Mouse (Mus musculus) layer of hippocampus, adult 2 months (tissue): ENCODE measurements around the gene Itpr3. TPM values are rescaled to one million over a fixed set of nuclear protein-coding genes. Genes with fewer than 3 reads are reported as not detected.

Experiments
- DNase-seq, 2 experiments: peaks; one replicate each; pipeline ENCODE4 v3.0.0; 2022; ENCODE audit warnings: low spot score in 2 of 2
- H3K27ac ChIP-seq: fragments of 200-600 bp; 2 replicates; pipeline ENCODE4 v1.8.1; 2022
- H3K4me3 ChIP-seq: fragments of 200-600 bp; 2 replicates; pipeline ENCODE4 v1.8.1; 2022; ENCODE audit warnings: mild to moderate bottlenecking
- CTCF ChIP-seq: fragments of 200-600 bp; conservative IDR thresholded peaks from 2 replicates; pipeline ENCODE4 v1.8.1; 2022; ENCODE audit warnings: antibody characterized with exemption, mild to moderate bottlenecking, moderate library complexity
- total RNA-seq, 2 experiments: library from RNA; stranded (reverse); gene quantifications; 2 replicates each; pipeline ENCODE4 v1.2.3; 2021

Itpr3 gene
- total RNA-seq, 2 experiments from 2014 or later = 2.6 to 3.6 TPM

GRCm38 (mm10) chr17:27131240-27131665 lies 74.1 kb downstream of the Itpr3 start:
- no peak for DNase-seq
- no peak for TF ChIP-seq CTCF
- no peak overlapping the region for H3K4me3 ChIP-seq
- no peak overlapping the region for H3K27ac ChIP-seq

GRCm38 (mm10) chr17:27132238-27132637 lies 75.1 kb downstream of the Itpr3 start:
- peak overlapping the region; percentile 11; the same call in 1 of the 2 replicates for H3K27ac ChIP-seq
- no peak for DNase-seq
- no peak for TF ChIP-seq CTCF
- H3K4me3 ChIP-seq = no peak overlapping the region

DNA sequence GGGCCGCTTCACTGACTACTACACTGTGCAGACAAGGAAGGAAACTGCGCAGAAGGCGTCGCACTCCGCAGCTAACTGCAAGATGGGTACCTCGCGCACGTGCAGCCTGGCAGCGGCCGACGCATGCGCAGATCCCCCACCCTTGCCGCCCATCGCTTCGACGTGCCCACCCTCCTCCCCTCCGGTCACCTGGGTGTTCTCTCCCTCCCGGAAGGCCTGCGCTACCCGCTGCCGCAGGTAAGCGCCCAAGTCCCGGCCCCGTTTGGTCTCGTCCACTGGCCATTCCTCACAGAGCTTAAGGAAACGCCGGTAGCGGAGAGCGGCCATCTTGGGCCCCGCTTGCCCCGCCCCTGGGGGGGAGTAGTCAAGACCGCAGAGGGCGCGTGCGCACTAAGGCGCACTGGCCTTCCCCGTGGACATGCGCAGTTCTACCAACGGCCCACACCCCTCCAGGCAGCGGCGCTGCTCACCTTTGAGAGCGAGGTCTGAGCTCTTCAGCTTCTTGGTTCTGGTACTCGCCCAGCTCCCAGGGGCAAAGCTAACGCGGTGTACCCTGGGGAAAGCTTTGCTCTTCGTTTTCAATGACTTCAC lies 76.5 kb downstream of the Itpr3 start, which contains the start of gene Uqcc2:
TSS of gene Uqcc2 (minus strand) at position 366 of the 591 bp plus-strand sequence.
- Histone ChIP-seq H3K27ac (peak within 1 kb of the TSS; percentile 94), H3K4me3 (peak within 1 kb of the TSS; percentile 79)
- peak; percentile 97 to 98 for DNase-seq
- TF ChIP-seq CTCF = peak; percentile 74

GRCm38 (mm10) chr17:27134187-27134586 lies 77.1 kb downstream of the Itpr3 start:
- H3K4me3 ChIP-seq = peak overlapping the region; percentile 79
- no peak for TF ChIP-seq CTCF
- no peak for DNase-seq
- peak overlapping the region; percentile 94 for H3K27ac ChIP-seq

DNA sequence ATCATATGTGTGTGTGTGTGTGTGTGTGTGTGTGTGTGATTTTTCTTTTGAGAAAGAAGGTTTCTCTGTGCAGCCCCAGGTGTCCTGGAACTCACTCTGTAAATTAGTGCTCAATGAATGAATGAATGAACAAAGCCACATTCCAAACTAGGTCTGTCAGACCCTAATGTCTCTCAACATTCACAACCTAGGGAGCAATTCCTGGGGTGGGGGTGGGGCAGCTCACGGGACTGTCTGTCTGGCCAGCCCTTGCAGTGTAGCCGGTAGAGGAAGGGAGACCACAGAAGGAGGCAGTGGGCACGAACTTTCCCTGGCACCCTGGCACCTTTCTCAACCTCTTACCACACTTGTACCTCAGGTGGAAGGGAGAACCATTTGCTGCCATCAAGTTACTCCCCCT lies 77.6 kb downstream of the Itpr3 start:
- no peak for DNase-seq
- H3K27ac ChIP-seq = no peak overlapping the region
- TF ChIP-seq CTCF = no peak
- no peak overlapping the region for H3K4me3 ChIP-seq

- no peak for DNase-seq
- no peak for TF ChIP-seq CTCF
- H3K27ac ChIP-seq = no peak overlapping the region
- H3K4me3 ChIP-seq = no peak overlapping the region
Observed at GRCm38 (mm10) chr17:27138396-27138795, 81.3 kb downstream of the Itpr3 start.

- no peak for DNase-seq
- Histone ChIP-seq H3K27ac (no peak overlapping the region), H3K4me3 (no peak overlapping the region)
- TF ChIP-seq CTCF = no peak
Observed at GRCm38 (mm10) chr17:27139304-27139703, 82.2 kb downstream of the Itpr3 start.

DNA sequence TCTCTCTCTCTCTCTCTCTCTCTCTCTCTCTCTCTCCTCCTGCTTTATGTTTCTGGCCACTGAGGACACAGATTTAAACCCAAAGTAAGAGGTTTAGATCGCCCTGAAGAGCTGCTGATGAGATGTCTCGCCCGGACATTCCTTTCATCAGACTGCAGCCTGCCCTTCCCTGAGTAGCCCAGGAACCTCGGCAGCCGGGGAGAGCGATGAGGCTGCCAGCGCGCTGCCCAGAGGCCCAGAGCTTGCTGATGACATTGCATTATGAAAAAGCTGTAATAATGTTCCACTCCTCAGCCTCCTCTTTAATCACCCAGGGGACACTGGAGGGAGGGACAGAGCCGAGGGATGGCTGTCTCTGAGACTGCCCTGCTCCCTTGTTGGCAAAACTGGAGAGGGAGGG lies 83.2 kb downstream of the Itpr3 start:
- TF ChIP-seq CTCF = no peak
- H3K27ac ChIP-seq = no peak overlapping the region
- DNase-seq = no peak
- no peak overlapping the region for H3K4me3 ChIP-seq

- Histone ChIP-seq H3K27ac (no peak overlapping the region), H3K4me3 (no peak overlapping the region)
- DNase-seq = no peak
- no peak for TF ChIP-seq CTCF
Observed at GRCm38 (mm10) chr17:27141971-27142450, 84.9 kb downstream of the Itpr3 start.

DNA sequence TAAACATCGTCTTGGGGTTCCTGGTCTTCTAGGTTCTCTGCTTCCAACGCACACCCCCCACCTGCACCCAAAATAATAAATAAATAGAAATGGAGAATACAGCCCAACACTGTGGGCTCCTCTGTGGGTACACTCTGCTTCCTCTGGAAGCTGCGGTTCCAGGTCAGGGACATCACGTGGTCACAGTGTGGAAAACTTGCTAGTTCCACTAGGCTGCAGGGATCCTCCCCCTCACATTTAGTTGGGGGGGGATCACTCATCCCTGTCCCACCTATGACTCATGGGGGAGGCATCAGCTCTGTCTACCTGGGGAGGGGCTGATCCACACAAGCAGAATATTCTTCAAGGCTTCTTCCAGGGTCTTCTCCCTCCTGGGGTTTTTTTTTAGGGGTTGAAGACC lies 87.0 kb downstream of the Itpr3 start:
- no peak overlapping the region for H3K4me3 ChIP-seq
- no peak for TF ChIP-seq CTCF
- no peak overlapping the region for H3K27ac ChIP-seq
- no peak for DNase-seq

GRCm38 (mm10) chr17:27146323-27146923 lies 89.3 kb downstream of the Itpr3 start:
- peak overlapping the region; percentile 39; the same call in 1 of the 2 replicates for H3K27ac ChIP-seq
- TF ChIP-seq CTCF = no peak
- H3K4me3 ChIP-seq = no peak overlapping the region
- DNase-seq = no peak

DNA sequence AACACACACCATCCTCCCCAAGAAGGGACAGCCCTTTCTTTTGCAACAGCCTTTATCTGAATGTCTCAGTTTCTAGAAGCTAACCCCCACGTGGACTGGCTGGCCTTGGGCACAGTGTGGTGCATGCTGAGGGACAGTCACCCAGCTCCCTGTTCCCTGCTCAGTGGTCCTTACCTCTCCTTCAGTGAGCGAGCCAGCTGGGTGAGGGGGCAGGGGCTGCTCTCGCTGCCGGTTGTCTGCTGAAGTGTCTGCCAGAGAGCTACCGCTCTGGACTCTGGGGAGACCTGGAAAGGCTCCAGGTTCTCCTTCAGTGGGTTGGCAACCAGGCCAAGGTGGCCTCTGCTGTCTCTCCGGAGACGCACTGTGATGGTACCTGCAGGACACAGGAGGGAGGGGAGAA lies 93.8 kb downstream of the Itpr3 start:
- no peak overlapping the region for H3K4me3 ChIP-seq
- no peak overlapping the region for H3K27ac ChIP-seq
- no peak for DNase-seq
- no peak for TF ChIP-seq CTCF

GRCm38 (mm10) chr17:27151411-27151810 lies 94.3 kb downstream of the Itpr3 start:
- peak; percentile 72 for TF ChIP-seq CTCF
- no peak overlapping the region for H3K4me3 ChIP-seq

More at GRCm38 (mm10) chr17:27151411-27151810, 94.3 kb downstream of the Itpr3 start:
- H3K27ac ChIP-seq = no peak overlapping the region
- no peak for DNase-seq
